Mouse (Mus musculus): ENCODE data around the gene Gipc2. TPM values are rescaled to one million over a fixed set of nuclear protein-coding genes. Genes with fewer than 3 reads are reported as not detected.
"Not testable (repeated sequence)": the region's sequence is repeated elsewhere in the genome, so short reads cannot be mapped to it uniquely, and the experiment has no call there.

Gipc2 gene
- polyA plus RNA-seq, 1 experiment, result 1.9 TPM

DNA sequence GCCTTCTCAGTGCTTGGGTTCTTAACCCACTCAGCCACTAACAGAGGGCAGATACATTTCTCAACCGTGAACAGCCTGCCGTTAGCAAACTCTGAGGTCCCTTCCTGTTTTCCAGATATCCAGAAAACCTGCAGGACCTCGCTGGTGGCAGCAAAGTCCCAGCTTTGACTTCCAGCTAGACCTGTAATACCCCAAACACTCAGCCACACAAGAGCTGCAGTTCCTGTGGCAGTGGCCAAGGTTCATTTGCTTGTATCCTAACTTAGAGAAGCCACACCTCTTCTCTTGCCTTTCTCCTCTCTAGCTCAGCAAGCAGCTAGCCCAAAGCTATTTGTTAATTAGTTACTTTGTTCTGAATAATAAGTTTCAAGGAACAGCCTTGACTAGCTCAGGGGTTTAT lies 16.2 kb downstream of the Gipc2 start:
- H3K4me3 ChIP-seq (ENCODE audit: insufficient read depth, low read length), result no peak overlapping the region
- TF ChIP-seq POLR2A (IDR thresholded peaks at IDR 0.05; ENCODE audit: low read depth, low read length) (no peak), CTCF (IDR thresholded peaks at IDR 0.05; ENCODE audit: borderline replicate concordance, insufficient read depth, low read length) (no peak)
- H3K27ac ChIP-seq (ENCODE audit: insufficient read depth, low read length), result no peak overlapping the region
- H3K4me1 ChIP-seq (ENCODE audit: control insufficient read depth, insufficient read depth, low read length), result peaks cover 8% of the 10 kb centered on the region

DNA sequence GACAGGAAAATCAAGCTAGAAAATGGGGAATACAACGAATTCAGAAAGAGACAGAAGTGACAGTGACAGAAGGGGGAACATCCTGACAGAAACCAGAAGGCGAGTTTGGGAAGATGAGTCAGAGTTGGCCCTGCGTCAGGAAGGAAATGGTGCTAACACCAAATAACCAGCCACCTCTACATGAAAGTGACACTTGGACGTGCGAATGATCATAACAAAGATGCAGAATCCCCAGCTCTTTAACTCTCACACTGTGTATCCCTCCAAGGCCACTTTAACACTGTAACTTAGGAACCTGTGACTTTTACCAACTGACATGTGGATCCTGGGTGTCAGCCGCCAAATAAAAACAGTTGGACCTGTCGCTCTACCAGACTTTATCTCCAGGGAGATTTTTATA lies 16.6 kb downstream of the Gipc2 start:
- Histone ChIP-seq H3K27ac (ENCODE audit: insufficient read depth, low read length) (no peak overlapping the region), H3K4me3 (ENCODE audit: insufficient read depth, low read length) (no peak overlapping the region), H3K4me1 (ENCODE audit: control insufficient read depth, insufficient read depth, low read length) (peaks cover 5% of the 10 kb centered on the region)
- TF ChIP-seq CTCF (IDR thresholded peaks at IDR 0.05; ENCODE audit: borderline replicate concordance, insufficient read depth, low read length) (no peak), POLR2A (IDR thresholded peaks at IDR 0.05; ENCODE audit: low read depth, low read length) (no peak)

DNA sequence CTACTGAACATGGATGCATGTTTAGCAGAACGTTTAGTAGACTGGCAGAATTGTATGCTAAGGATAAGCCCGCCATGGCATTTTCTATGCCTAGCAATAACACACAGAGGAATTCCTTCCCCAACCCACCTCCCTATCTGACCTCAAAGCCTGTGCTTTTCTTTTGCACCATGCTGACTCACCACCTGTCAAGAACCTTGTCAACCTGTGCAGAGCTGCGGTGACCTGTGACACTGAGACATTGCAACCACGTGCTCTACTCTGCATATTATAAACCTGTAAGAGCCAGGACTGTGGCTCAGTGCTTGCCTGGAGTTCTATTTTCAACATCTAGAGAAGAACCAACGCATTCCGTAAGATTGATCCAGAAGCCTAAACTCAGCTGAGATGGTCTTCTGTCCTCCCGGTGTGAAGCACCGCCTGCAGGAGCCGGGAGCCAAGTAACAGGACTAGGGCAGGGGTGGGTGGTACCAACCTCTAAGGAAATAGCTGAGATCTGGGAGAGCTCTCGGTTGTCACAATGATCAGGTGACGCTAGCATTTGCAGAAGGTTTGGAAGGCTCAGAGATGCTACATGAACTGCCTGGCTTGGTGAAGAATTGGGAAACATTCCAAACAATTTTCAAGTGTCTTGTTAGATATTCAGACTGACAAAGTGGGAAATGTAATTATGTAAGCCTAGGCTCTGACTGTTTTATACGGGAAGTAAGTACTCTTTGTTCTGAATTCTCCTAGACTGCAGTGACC lies 18.8 kb downstream of the Gipc2 start:
- no peak overlapping the region for H3K4me3 ChIP-seq (ENCODE audit: insufficient read depth, low read length)
- TF ChIP-seq POLR2A (IDR thresholded peaks at IDR 0.05; ENCODE audit: low read depth, low read length), result no peak
- TF ChIP-seq CTCF (IDR thresholded peaks at IDR 0.05; ENCODE audit: borderline replicate concordance, insufficient read depth, low read length), result no peak

DNA sequence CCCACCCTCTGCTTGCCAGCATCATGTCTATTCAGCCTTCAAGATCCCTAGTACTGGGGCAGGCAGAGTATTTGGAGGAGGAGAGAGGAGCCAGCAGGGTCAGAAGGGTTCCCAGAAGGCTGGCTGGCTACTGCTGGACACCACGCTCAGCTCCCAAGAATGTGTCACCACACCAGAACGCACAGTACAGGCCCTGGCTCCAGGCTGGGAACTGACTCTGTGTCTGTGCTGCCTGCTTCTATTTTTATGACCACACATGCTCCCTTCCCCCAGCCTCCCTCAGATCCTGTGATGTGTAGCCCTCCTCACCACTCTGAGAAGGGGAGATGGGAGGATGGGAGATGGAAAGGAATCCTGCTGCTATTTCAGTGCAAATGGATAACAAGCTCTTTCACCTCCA lies 20.8 kb downstream of the Gipc2 start:
- TF ChIP-seq POLR2A (IDR thresholded peaks at IDR 0.05; ENCODE audit: low read depth, low read length) (no peak; the same call in 1 of the 2 replicates), CTCF (IDR thresholded peaks at IDR 0.05; ENCODE audit: borderline replicate concordance, insufficient read depth, low read length) (no peak)
- Histone ChIP-seq H3K27ac (ENCODE audit: insufficient read depth, low read length) (peak overlapping the region; percentile 94), H3K4me1 (ENCODE audit: control insufficient read depth, insufficient read depth, low read length) (peaks cover 16% of the 10 kb centered on the region)

More for the DNA sequence above, 18.8 kb downstream of the Gipc2 start:
- H3K4me1 ChIP-seq (ENCODE audit: control insufficient read depth, insufficient read depth, low read length), result peaks cover 16% of the 10 kb centered on the region
- H3K27ac ChIP-seq (ENCODE audit: insufficient read depth, low read length), result no peak overlapping the region

DNA sequence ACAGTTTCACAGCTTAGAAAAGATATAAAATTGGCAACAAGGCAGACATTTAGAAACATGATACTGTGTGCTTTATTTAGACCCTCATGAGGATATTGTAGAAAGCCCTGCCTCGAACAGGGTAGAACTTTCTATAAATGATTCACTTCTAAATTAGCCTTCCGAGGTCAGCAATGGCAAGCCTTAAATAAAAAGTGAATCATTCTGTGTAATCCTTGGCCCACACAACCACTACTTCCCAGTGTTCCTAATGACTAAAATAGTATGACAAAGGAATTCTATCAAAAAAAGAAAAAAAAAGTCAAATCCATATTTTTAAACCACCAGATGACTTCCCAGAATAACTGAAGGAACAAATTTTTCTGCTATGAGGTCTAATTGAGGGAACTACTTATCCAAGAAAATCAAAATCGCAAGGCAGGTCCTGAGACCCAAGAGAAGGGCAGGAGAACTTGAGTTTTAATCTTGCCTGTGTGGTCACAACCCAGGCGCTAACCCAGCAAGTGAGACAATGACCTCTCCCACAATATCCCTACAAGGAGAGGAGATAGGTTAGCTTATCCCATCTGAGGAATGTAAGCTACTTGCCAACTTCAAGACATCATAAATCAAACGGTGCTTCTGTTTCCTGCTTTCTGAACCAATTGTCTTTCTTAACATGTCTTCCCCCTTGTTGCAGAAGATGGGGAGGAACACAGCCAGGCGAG lies 22.9 kb downstream of the Gipc2 start:
- peaks cover 12% of the 10 kb centered on the region for H3K4me1 ChIP-seq (ENCODE audit: control insufficient read depth, insufficient read depth, low read length)
- H3K4me3 ChIP-seq (ENCODE audit: insufficient read depth, low read length), result no peak overlapping the region
- H3K27ac ChIP-seq (ENCODE audit: insufficient read depth, low read length), result peak overlapping the region; percentile 94
- TF ChIP-seq POLR2A (IDR thresholded peaks at IDR 0.05; ENCODE audit: low read depth, low read length), result no peak
- no peak for TF ChIP-seq CTCF (IDR thresholded peaks at IDR 0.05; ENCODE audit: borderline replicate concordance, insufficient read depth, low read length)

More for the DNA sequence above, 20.8 kb downstream of the Gipc2 start:
- no peak overlapping the region for H3K4me3 ChIP-seq (ENCODE audit: insufficient read depth, low read length)

DNA sequence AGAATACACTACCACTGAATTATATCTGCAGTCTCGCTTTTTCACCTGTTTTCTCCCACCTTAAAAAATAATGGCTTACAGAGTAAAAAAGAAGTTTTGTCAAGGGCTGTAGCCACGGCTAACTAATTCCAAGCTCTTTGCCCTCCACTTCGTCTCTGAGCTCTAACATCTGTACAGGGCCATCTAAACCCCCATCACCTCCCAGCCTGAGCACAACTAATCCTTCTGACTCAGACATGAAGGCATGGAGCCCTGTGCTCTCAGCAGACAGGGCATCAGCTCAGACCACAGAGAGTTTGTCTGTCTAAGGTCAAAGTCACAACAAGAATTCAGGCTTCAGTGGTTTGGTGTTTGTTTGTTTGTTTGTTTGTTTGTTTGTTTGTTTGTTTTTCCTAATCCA lies 23.9 kb downstream of the Gipc2 start:
- Histone ChIP-seq H3K27ac (ENCODE audit: insufficient read depth, low read length) (peak overlapping the region; percentile 35; the same call in 1 of the 2 replicates), H3K4me3 (ENCODE audit: insufficient read depth, low read length) (no peak overlapping the region), H3K4me1 (ENCODE audit: control insufficient read depth, insufficient read depth, low read length) (peaks cover 12% of the 10 kb centered on the region)
- no peak for TF ChIP-seq CTCF (IDR thresholded peaks at IDR 0.05; ENCODE audit: borderline replicate concordance, insufficient read depth, low read length)
- no peak for TF ChIP-seq POLR2A (IDR thresholded peaks at IDR 0.05; ENCODE audit: low read depth, low read length)

DNA sequence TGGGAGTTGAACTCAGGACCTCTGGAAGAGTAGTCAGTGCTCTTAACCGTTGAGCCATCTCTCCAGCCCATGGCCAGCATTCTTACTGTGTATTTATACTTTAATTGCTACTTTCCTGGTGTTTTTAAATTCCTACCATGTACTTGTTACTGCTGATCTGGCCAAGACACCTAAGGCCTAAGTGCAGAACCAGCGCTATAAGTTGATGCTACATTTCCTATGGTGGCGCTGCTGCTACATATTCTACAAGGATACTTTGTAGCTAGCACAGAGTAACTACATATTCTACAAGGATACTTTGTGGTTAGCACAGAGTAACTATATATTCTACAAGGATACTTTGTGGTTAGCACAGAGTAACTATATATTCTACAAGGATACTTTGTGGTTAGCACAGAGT lies 26.7 kb downstream of the Gipc2 start:
- H3K4me3 ChIP-seq (ENCODE audit: insufficient read depth, low read length); H3K27ac ChIP-seq (ENCODE audit: insufficient read depth, low read length): not testable (repeated sequence)
- peaks cover 11% of the 10 kb centered on the region for H3K4me1 ChIP-seq (ENCODE audit: control insufficient read depth, insufficient read depth, low read length)

DNA sequence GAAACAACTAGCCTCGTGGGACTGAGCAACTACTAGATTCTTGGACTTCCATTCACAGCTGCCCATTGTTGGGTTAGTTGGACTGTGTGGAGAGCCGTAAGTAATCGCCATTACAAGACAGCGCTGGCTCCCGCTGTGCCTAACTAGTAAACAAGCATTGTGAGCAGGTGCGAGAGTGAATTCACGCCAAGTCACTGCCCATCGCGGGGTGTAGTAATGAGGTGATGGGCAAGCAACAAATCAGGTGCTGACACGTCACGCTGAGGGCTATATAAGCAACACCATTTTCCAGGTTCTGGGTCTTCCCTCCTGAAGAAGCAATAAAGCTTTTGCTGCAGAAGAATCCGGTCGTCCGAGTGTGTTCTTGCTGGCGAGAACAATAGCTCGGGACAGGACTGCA lies 29.9 kb downstream of the Gipc2 start:
- H3K27ac ChIP-seq (ENCODE audit: insufficient read depth, low read length); H3K4me3 ChIP-seq (ENCODE audit: insufficient read depth, low read length); H3K4me1 ChIP-seq (ENCODE audit: control insufficient read depth, insufficient read depth, low read length): not testable (repeated sequence)

DNA sequence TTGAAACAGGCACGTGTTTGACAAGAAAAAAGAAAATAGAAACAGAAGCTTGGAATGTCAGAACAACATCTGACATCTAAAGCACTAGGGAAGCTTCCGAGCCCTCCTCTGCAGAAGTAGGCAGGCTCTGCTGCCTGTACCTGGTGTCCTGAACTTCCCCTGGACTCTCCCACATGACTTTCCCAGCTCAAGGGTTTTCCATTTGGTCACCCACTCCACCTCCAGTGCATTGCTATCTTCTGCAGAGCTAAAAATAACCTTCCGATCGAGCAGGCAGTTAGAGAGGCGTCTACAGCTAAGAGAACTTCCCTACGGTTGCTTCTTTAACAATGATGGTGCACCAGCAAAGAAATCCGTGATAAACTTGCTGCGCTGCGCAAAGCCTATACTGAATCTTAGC lies 32.4 kb downstream of the Gipc2 start:
- Histone ChIP-seq H3K4me3 (ENCODE audit: insufficient read depth, low read length) (no peak overlapping the region), H3K4me1 (ENCODE audit: control insufficient read depth, insufficient read depth, low read length) (no peaks in the 10 kb centered on the region), H3K27ac (ENCODE audit: insufficient read depth, low read length) (no peak overlapping the region)
- TF ChIP-seq CTCF (IDR thresholded peaks at IDR 0.05; ENCODE audit: borderline replicate concordance, insufficient read depth, low read length) (no peak), POLR2A (IDR thresholded peaks at IDR 0.05; ENCODE audit: low read depth, low read length) (no peak)

DNA sequence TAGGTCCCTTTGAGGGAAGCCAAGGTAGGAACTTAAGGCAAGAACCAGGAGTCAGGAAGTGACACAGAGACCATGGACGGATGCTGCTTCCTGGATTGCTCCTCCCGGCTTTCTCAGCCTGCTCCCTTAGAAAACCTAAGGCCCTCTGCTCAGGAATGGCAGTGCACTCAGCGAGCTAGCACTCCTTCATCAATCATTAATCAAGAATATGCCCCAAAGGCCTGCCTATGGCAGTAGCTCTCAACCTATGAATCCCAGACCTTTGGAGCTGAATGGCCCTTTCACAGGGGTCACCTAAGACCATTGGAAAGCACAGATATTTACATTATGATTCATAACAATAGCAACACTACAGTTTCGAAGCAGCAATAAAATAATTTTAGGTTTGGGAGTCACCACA lies 35.1 kb downstream of the Gipc2 start:
- no peak overlapping the region for H3K4me3 ChIP-seq (ENCODE audit: insufficient read depth, low read length)
- TF ChIP-seq CTCF (IDR thresholded peaks at IDR 0.05; ENCODE audit: borderline replicate concordance, insufficient read depth, low read length), result no peak
- no peak for TF ChIP-seq POLR2A (IDR thresholded peaks at IDR 0.05; ENCODE audit: low read depth, low read length)
- no peak overlapping the region for H3K27ac ChIP-seq (ENCODE audit: insufficient read depth, low read length)
- peaks cover 6% of the 10 kb centered on the region; the same call in 1 of the 2 replicates for H3K4me1 ChIP-seq (ENCODE audit: control insufficient read depth, insufficient read depth, low read length)

DNA sequence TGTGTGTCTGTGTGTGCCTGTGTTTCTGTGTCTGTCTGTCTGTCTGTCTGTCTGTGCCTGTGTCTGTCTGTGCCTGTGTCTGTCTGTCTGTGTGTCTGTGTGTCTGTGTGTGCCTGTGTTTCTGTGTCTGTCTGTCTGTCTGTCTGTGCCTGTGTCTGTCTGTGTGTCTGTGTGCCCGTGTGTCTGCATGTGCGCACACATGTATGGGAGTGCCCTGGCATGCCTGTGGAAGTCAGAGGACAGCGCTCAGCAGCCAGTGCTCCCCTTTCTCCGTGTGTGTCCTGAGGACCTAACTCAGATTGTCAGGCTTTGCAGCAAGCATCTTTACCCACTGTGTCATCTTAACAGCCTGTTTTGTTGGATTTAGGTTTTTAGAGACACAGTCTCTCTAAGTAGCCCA lies 36.6 kb downstream of the Gipc2 start:
- not testable (repeated sequence) for H3K4me3 ChIP-seq (ENCODE audit: insufficient read depth, low read length); H3K4me1 ChIP-seq (ENCODE audit: control insufficient read depth, insufficient read depth, low read length); H3K27ac ChIP-seq (ENCODE audit: insufficient read depth, low read length)

Data from embryonic fibroblast, embryonic 13.5 days (primary cell).